Mouse (Mus musculus) frontal cortex, adult 2 months (tissue): Measurements from ENCODE around the gene Vmn2r12. TPM values are rescaled to one million over a fixed set of nuclear protein-coding genes. Genes with fewer than 3 reads are reported as not detected.
"Not testable (repeated sequence)": the region's sequence is repeated elsewhere in the genome, so short reads cannot be mapped to it uniquely, and the experiment has no call there.

ENCODE experiments used
- DNase-seq, 2 experiments: peaks; one replicate each; pipeline ENCODE4 v3.0.0; 2022; ENCODE audit warnings: low spot score in 1 of 2; ENCODE audit errors: extremely low spot score in 1 of 2
- polyA plus RNA-seq: library from polyadenylated mRNA; depleted of rRNA; stranded (reverse); fragments of >200 nt; gene quantifications from 2 replicates; pipeline ENCODE4 v1.2.3, GENCODE M21; 2012; rRNA removed

Gene Vmn2r12
- polyA plus RNA-seq: not detected in 2 replicates

GRCm38 (mm10) chr5:109097850-109098249 is at the start of gene Vmn2r12:
TSS of gene Vmn2r12 (minus strand) at chr5:109097950.
- not testable (repeated sequence) for DNase-seq

GRCm38 (mm10) chr5:109139546-109139945 is 41.8 kb upstream of the Vmn2r12 start:
- DNase-seq: no peak

DNA sequence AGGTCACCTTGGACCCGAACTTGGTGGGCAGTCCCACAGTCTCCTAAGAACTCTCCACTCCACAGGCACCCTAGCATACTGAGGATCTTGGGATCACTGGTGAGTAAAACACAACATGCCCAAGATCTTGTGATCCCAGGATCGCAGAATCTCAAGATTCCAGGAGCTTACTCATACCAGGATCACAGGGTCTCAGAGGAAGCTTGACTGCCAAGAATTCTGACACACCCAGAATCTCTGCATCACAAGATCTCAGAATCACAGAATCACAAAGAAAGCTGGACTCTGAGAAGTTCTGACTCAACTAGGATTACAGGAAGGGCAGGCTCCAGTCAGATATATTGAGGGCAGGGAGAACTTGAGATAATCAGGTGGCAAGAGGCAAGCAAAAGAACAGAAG is 39.0 kb upstream of the Vmn2r12 start:
- DNase-seq: no peak

- not testable (repeated sequence) for DNase-seq
Measured at GRCm38 (mm10) chr5:109096482-109096881, 1.3 kb downstream of the Vmn2r12 start.

- DNase-seq: not testable (repeated sequence)
Measured at GRCm38 (mm10) chr5:109072016-109072415, 25.7 kb downstream of the Vmn2r12 start.

GRCm38 (mm10) chr5:109059469-109059868 is 38.3 kb downstream of the Vmn2r12 start, which contains the start of gene Vmn2r11:
TSS of gene Vmn2r11 (minus strand) at chr5:109059569.
- DNase-seq: not testable (repeated sequence)

GRCm38 (mm10) chr5:109055286-109055685 is 42.5 kb downstream of the Vmn2r12 start:
- no peak for DNase-seq

Other genes with a start within 250 kb of the Vmn2r12 start
- gene Vmn2r9, start 245.3 kb downstream of the Vmn2r12 start, polyA plus RNA-seq: not detected in 2 replicates
- gene Vmn2r10, start 91.4 kb downstream of the Vmn2r12 start, polyA plus RNA-seq: not detected in 2 replicates
- gene Vmn2r11, start 38.4 kb downstream of the Vmn2r12 start, polyA plus RNA-seq: not detected in 2 replicates
- not detected in 2 replicates for gene Vmn2r13, start 94.2 kb upstream of the Vmn2r12 start, polyA plus RNA-seq
- gene Vmn2r14, start 126.8 kb upstream of the Vmn2r12 start, polyA plus RNA-seq: not detected in 2 replicates
- gene Vmn2r15, start 199.7 kb upstream of the Vmn2r12 start, polyA plus RNA-seq: not detected in 2 replicates
- not detected in 2 replicates for gene Vmn2r16, start 232.2 kb upstream of the Vmn2r12 start, polyA plus RNA-seq